Mouse (Mus musculus): ENCODE data around the gene Atg14.

GRCm38 (mm10) chr14:47535096-47535495 is 35.4 kb downstream of the Atg14 start:
- TF ChIP-seq POLR2A (IDR thresholded peaks at IDR 0.05; ENCODE audit: borderline replicate concordance, extremely low read depth, low read depth, low read length) (no peak), CTCF (IDR thresholded peaks at IDR 0.05; ENCODE audit: insufficient read depth, low read length) (no peak)

Data from lung, adult 2 months (tissue).